Mouse (Mus musculus) embryonic facial prominence, embryonic 15.5 days (tissue): ENCODE results near the gene Myo1h. TPM values are rescaled to one million over a fixed set of nuclear protein-coding genes. Genes with fewer than 3 reads are reported as not detected.

Experiments used
- ATAC-seq: fragments of 200-750 bp; cut with Nextera tagmentation; 2 replicates; pipeline ENCODE4 v1.8.0; 2017; ENCODE audit warnings: low read depth, moderate TSS enrichment; ENCODE audit not compliant: insufficient number of reproducible peaks, low FRiP score, low TSS enrichment
- H3K27ac ChIP-seq: fragments of 300-500 bp; sonication (generic); replicated peaks from 2 replicates; pipeline ENCODE4 v1.5.1; 2015; ENCODE audit warnings: mild to moderate bottlenecking, inconsistent platforms
- H3K27me3 ChIP-seq: fragments of 300-500 bp; sonication (generic); 2 replicates; pipeline ENCODE4 v1.6.1; 2015; ENCODE audit warnings: inconsistent platforms
- H3K36me3 ChIP-seq: fragments of 300-500 bp; sonication (generic); 2 replicates; pipeline ENCODE4 v1.6.1; 2015; ENCODE audit warnings: mild to moderate bottlenecking, inconsistent platforms
- H3K4me1 ChIP-seq: fragments of 300-500 bp; sonication (generic); 2 replicates; pipeline ENCODE4 v1.6.1; 2015; ENCODE audit warnings: inconsistent platforms
- H3K4me2 ChIP-seq: fragments of 300-500 bp; sonication (generic); replicated peaks from 2 replicates; pipeline ENCODE4 v1.6.1; 2015; ENCODE audit warnings: mild to moderate bottlenecking, inconsistent platforms
- H3K4me3 ChIP-seq: fragments of 300-500 bp; sonication (generic); replicated peaks from 2 replicates; pipeline ENCODE4 v1.5.1; 2015; ENCODE audit warnings: mild to moderate bottlenecking, inconsistent platforms
- H3K9ac ChIP-seq: fragments of 300-500 bp; sonication (generic); 2 replicates; pipeline ENCODE4 v1.6.1; 2015; ENCODE audit warnings: inconsistent platforms
- H3K9me3 ChIP-seq: fragments of 300-500 bp; sonication (generic); replicated peaks from 2 replicates; pipeline ENCODE4 v1.6.1; 2016; ENCODE audit warnings: inconsistent platforms
- WGBS: fragments of 180-500 bp; shearing (Covaris S2); methylation state at CpG from one replicate; pipeline ENCODE4 v1.1.7; 2015; 5-methylcytosine and 5-hydroxymethylcytosine counted together
- polyA plus RNA-seq: library from polyadenylated mRNA; unstranded; fragments of >200 nt; fragmentation: Nextera tagmentation; extraction: Ambion mirVana; gene quantifications from 2 replicates; pipeline ENCODE4 v1.2.1, GENCODE M21; 2015

Myo1h gene
- polyA plus RNA-seq, 1 experiment from 2014 or later, result 5.8 TPM

DNA sequence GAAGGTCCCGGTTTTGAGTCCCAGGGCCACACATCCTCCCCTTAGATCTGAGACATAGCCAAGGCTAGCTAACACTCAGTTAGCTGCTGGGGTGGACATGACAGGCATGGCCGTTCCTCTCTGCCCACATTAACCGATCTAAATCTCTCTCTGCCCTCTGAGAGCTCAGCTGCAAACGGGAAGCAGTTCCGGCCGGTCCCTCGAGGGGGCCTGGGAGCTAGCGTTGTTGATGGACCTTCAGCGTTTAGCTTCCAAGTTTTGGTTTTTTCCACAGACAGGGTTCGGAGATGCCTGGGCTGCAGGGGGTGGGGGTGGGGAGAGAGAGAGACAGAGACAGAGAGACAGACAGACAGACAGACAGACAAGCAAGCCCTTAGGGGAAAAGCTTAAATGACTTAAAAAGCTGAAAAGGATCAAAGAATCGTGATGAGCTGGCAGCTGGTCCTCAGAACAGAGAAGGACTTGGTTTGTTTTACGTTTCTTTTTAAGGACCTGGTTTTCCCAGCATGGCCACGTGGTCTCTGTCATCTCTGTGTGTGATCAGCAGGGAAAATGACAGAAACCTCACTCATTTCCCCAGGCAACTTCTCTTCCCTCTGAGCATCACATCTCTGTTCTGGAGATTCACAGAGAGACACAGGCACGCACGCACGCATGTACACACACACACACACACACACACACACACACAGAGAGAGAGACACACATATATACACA, 35.0 kb downstream of the Myo1h start:
- H3K27ac ChIP-seq, result no peak overlapping the region
- H3K4me3 ChIP-seq, result no peak overlapping the region
- H3K4me2 ChIP-seq, result peak overlapping the region; percentile 29
- WGBS, result 13% methylated on average over 16 of the region's 16 CpGs
- 0 out of 2 replicates have a peak, but pooled peaks cover 11% of the 10 kb centered on the region for H3K4me1 ChIP-seq
- H3K36me3 ChIP-seq, result no peaks in the 10 kb centered on the region
- no peak for ATAC-seq
- no peaks in the 10 kb centered on the region for H3K27me3 ChIP-seq
- H3K9ac ChIP-seq, result no peak overlapping the region
- no peaks in the 10 kb centered on the region for H3K9me3 ChIP-seq

DNA sequence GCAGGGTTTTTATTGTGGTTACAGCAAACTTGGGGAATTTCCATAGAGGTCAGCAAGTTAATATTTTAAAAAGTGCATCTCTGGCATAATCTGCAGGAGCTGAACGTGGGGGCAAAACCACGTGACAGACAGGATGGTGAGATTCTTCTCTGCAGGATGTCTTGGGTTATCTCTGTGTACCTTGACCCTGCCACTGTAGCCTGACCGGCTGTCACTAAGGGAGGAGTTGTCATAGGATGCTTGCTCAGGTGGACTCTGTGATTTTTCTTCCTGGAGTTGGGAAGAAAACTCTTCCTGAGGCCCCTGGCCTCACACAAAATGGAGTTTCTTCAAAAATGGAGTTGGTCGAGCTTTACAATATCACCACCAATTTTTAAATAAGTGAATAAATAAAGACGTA, 54.0 kb downstream of the Myo1h start:
- WGBS, result 79% methylated on average over 5 of the region's 5 CpGs
- Histone ChIP-seq H3K4me1 (no peaks in the 10 kb centered on the region), H3K27me3 (no peaks in the 10 kb centered on the region), H3K27ac (no peak overlapping the region), H3K36me3 (no peaks in the 10 kb centered on the region), H3K9ac (no peak overlapping the region), H3K4me3 (no peak overlapping the region), H3K4me2 (no peak overlapping the region), H3K9me3 (no peaks in the 10 kb centered on the region)
- ATAC-seq, result no peak

DNA sequence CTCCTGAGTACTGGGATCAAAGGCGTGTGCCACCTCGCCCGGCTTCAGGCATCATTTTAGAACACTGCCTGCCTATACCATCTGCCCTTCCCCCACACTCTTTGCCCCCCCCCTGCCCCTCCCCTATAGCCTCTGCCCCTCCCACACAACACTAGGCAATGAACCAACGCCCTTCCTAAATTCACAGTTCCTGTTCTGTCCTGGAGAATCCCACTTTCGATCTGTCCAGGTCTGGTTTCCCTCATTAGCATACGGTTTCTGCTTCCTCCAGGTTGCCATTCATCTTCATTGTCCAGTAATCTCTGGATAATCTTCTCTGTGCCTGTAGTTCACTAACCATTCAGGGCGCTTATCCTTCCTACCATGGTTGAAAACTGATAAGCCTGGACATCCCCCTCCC, 54.6 kb downstream of the Myo1h start:
- H3K27me3 ChIP-seq, result no peaks in the 10 kb centered on the region
- no peak overlapping the region for H3K4me2 ChIP-seq
- 81% methylated on average over 7 of the region's 7 CpGs for WGBS
- ATAC-seq, result no peak
- no peaks in the 10 kb centered on the region for H3K9me3 ChIP-seq
- no peak overlapping the region for H3K9ac ChIP-seq
- no peaks in the 10 kb centered on the region for H3K36me3 ChIP-seq
- no peaks in the 10 kb centered on the region for H3K4me1 ChIP-seq
- H3K27ac ChIP-seq, result no peak overlapping the region
- no peak overlapping the region for H3K4me3 ChIP-seq

GRCm38 (mm10) chr5:114345538-114345937, 56.6 kb downstream of the Myo1h start:
- H3K4me3 ChIP-seq, result no peak overlapping the region
- ATAC-seq, result no peak
- no peaks in the 10 kb centered on the region for H3K9me3 ChIP-seq
- no peak overlapping the region for H3K4me2 ChIP-seq
- no peaks in the 10 kb centered on the region for H3K36me3 ChIP-seq
- H3K4me1 ChIP-seq, result no peaks in the 10 kb centered on the region
- no peak overlapping the region for H3K27ac ChIP-seq
- H3K27me3 ChIP-seq, result no peaks in the 10 kb centered on the region
- 57% methylated on average over 3 of the region's 3 CpGs for WGBS
- no peak overlapping the region for H3K9ac ChIP-seq

DNA sequence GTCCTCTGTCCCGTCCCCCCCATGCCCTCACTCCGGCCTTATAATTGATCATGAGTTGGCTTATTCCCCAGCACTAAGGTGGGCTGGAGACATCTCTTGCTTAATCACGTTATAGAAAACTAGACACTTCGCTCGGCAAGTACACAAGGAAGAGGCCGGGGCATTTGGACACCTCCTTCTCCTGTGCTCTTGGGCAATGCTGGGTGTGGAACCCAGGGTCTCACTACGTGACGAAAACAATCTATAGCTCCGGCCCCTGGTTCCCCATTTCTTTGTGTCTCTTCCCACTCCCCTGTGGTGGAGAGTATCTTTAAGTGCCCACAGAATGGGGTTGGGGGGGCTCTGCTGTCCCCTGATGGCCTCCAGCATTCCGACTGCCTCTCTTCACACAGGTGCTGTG, 58.0 kb downstream of the Myo1h start:
- ATAC-seq, result no peak
- Histone ChIP-seq H3K9me3 (no peaks in the 10 kb centered on the region), H3K4me2 (no peak overlapping the region), H3K27me3 (no peaks in the 10 kb centered on the region), H3K36me3 (no peaks in the 10 kb centered on the region), H3K4me3 (no peak overlapping the region), H3K27ac (no peak overlapping the region), H3K9ac (no peak overlapping the region), H3K4me1 (no peaks in the 10 kb centered on the region)
- 83% methylated on average over 10 of the region's 10 CpGs for WGBS

- no peak for ATAC-seq
- no peak overlapping the region for H3K4me2 ChIP-seq
- H3K27ac ChIP-seq, result no peak overlapping the region
- H3K4me1 ChIP-seq, result peaks cover 1% of the 10 kb centered on the region
- H3K27me3 ChIP-seq, result no peaks in the 10 kb centered on the region
- H3K36me3 ChIP-seq, result no peaks in the 10 kb centered on the region
- 65% methylated on average over 10 of the region's 10 CpGs for WGBS
- no peak overlapping the region for H3K4me3 ChIP-seq
- no peak overlapping the region for H3K9ac ChIP-seq
- H3K9me3 ChIP-seq, result no peaks in the 10 kb centered on the region
Measured at GRCm38 (mm10) chr5:114351490-114351889, 62.5 kb downstream of the Myo1h start.

DNA sequence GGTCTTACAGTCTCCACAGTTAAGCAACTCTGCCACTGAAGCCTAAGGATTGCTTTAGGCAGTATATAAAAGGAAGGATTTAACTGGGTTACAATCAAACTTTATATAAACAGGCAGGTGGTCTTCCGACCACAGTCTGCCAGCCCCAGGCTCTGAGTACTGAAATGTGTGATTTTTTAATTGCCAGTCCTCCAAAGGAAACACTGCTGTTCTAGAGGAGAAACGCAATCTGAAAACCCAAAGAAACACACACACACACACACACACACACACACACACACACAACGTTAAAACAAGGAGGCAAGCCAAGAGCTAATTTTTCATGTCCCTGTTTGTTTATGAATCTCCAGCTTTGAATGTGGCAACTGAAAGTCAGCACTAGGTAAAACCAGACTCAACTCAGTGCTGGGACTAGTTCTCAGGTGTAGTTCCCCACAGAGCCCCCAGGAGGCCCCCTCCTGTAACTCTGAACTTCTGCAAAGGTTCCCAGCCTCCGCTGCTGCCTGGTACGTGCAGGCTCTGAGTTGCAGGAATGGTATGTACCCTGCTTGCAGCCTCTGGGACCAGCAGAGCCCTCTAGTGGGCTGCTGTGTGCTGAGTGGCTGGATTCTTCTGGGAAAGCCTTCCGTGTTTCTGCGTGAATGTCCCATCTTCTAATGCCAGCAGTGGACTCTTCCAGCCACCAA, 67.4 kb downstream of the Myo1h start:
- peak overlapping the region; percentile 72 for H3K27ac ChIP-seq
- H3K4me2 ChIP-seq, result peak overlapping the region; percentile 10
- peaks cover 14% of the 10 kb centered on the region; the same call in 1 of the 2 replicates for H3K36me3 ChIP-seq
- peak; percentile 84 for ATAC-seq
- no peaks in the 10 kb centered on the region for H3K27me3 ChIP-seq
- peak overlapping the region; percentile 9; the same call in 1 of the 2 replicates for H3K4me3 ChIP-seq
- H3K9ac ChIP-seq, result no peak overlapping the region
- WGBS, result 19% methylated on average over 7 of the region's 7 CpGs
- no peaks in the 10 kb centered on the region for H3K9me3 ChIP-seq
- H3K4me1 ChIP-seq, result peaks cover 18% of the 10 kb centered on the region

GRCm38 (mm10) chr5:114356936-114357751, 68.2 kb downstream of the Myo1h start:
- H3K4me3 ChIP-seq, result peak overlapping the region; percentile 9; the same call in 1 of the 2 replicates
- no peaks in the 10 kb centered on the region for H3K9me3 ChIP-seq
- peak; percentile 82 for ATAC-seq
- WGBS, result 36% methylated on average over 23 of the region's 23 CpGs
- peaks cover 22% of the 10 kb centered on the region for H3K36me3 ChIP-seq
- peak overlapping the region; percentile 72 for H3K27ac ChIP-seq
- H3K4me2 ChIP-seq, result peak overlapping the region; percentile 10
- peaks cover 18% of the 10 kb centered on the region for H3K4me1 ChIP-seq
- H3K9ac ChIP-seq, result no peak overlapping the region
- no peaks in the 10 kb centered on the region for H3K27me3 ChIP-seq

DNA sequence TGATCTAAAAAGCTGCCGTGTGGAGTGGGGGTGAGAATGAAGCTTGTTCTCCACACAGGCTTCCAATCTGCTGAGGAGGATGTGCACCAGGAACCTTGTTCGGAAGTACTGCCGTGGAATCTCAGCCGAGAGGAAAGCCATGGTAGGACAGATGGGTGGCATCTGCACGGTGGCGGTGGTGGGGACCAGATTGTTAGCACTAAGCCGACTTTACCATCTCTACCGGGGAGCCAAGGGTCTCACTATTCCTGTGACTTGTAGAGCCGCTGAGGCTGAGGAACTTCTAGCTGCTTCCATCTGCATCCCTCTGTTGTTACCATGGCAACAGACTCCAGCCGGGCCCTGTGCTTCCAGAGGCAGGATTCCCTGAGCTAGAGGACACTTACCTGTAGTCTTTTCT, 69.9 kb downstream of the Myo1h start:
- 70% methylated on average over 10 of the region's 10 CpGs for WGBS
- H3K4me1 ChIP-seq, result peaks cover 18% of the 10 kb centered on the region

DNA sequence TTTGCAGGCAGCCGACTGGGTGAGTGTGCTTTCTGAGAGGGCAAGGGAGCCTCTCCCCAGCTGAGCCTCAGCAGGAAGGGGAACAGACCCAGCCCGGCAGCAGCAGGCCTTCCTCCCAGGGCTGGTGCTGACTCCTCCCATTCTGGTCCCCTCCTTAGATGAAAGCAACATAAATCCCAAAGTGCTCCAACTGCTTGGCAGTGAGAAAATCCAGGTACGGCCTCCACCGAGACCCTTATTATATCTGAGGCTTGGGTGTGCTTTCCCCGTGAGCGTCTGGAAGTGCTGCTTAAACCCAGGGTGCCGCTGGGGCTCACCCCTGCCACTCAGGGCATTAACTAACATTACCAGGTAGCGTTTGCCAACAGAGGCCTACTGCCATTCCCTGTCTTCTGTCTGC, 70.6 kb downstream of the Myo1h start:
- no peaks in the 10 kb centered on the region for H3K9me3 ChIP-seq
- no peak overlapping the region for H3K4me3 ChIP-seq
- no peak for ATAC-seq
- WGBS, result 60% methylated on average over 8 of the region's 8 CpGs
- peaks cover 46% of the 10 kb centered on the region for H3K36me3 ChIP-seq
- H3K27me3 ChIP-seq, result no peaks in the 10 kb centered on the region
- peaks cover 20% of the 10 kb centered on the region for H3K4me1 ChIP-seq
- no peak overlapping the region for H3K4me2 ChIP-seq
- no peak overlapping the region for H3K9ac ChIP-seq
- no peak overlapping the region for H3K27ac ChIP-seq

More for the DNA sequence above, 69.9 kb downstream of the Myo1h start:
- Histone ChIP-seq H3K9ac (no peak overlapping the region), H3K4me2 (no peak overlapping the region), H3K27ac (no peak overlapping the region), H3K9me3 (no peaks in the 10 kb centered on the region), H3K36me3 (peaks cover 39% of the 10 kb centered on the region), H3K27me3 (no peaks in the 10 kb centered on the region), H3K4me3 (no peak overlapping the region)
- ATAC-seq, result no peak

DNA sequence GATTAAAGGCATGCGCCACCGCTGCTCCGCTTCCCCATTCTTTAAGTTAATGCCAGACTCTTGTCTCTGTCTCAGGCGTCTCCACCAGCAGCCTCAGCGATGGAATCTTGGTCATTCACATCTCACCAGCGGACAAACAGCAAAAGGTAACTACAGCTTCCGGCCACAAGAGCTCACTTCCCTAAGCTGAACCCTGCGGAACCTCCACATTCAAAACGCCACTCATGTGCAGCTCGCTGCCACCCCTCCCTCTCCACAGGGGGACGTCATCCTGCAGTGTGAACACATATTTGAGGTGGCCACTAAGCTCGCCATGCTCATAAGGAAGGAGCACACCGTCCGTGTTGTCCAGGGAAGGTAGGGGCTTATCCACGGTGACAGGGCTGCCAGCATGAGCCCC, 72.0 kb downstream of the Myo1h start:
- no peak overlapping the region for H3K9ac ChIP-seq
- no peak for ATAC-seq
- H3K9me3 ChIP-seq, result no peaks in the 10 kb centered on the region
- H3K27ac ChIP-seq, result no peak overlapping the region
- no peak overlapping the region for H3K4me2 ChIP-seq
- H3K4me1 ChIP-seq, result peaks cover 29% of the 10 kb centered on the region
- no peak overlapping the region for H3K4me3 ChIP-seq
- no peaks in the 10 kb centered on the region for H3K27me3 ChIP-seq
- WGBS, result 87% methylated on average over 15 of the region's 15 CpGs
- H3K36me3 ChIP-seq, result peaks cover 60% of the 10 kb centered on the region
